Mouse (Mus musculus): ENCODE measurements around the gene Fut8. TPM values are rescaled to one million over a fixed set of nuclear protein-coding genes. Genes with fewer than 3 reads are reported as not detected.

The Fut8 gene
- polyA plus RNA-seq, 1 experiment from 2014 or later = 64.8 TPM

DNA sequence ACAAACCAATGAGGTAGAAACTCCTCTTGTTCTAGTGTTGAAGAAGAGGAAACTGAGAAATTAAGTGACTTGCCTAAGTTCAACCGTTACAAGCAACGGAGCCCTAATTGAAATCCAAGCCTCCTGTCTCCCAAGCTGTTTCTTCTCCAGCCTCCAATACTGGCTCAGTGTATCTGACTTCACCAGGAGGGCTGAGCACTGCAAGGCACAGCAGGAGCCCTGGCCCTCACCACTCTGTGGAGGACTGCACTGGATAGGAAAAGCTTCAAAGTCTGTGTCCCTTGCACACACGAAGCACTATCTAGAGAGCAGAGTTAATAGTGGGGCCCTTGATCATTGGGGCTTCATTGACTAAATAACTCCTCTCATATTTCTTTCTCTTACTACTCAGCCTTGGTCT is 246.8 kb downstream of the Fut8 start:
- 81% methylated on average over 3 of the region's 3 CpGs for WGBS
- H3K4me1 ChIP-seq = 0 out of 2 replicates have a peak, but pooled peaks cover 6% of the 10 kb centered on the region
- no peak overlapping the region for H3K4me3 ChIP-seq
- no peak for ATAC-seq (replicated peaks)
- H3K36me3 ChIP-seq (replicated peaks) = no peaks in the 10 kb centered on the region
- no peaks in the 10 kb centered on the region for H3K9me3 ChIP-seq
- H3K27me3 ChIP-seq (replicated peaks) = no peaks in the 10 kb centered on the region
- H3K27ac ChIP-seq = no peak overlapping the region
- no peak overlapping the region for H3K4me2 ChIP-seq
- no peak overlapping the region for H3K9ac ChIP-seq

DNA sequence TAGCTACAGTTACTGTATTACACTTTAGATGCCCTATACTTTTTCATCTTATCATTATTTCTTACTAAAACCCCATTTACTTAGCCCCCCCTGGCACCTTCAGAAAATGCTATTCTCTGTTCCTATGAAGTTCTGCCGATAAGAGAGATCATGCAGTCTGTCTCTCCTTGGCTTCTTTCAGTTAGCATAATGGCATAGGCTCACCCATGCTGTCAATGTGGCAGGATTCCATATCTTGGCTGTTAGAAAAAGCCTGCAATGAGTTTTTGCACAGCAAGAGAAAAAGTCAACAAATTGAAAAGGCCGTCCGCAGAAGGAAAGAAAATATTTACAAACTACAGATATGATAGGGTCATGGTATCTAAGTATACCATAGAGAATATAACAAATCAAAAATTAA is 253.6 kb downstream of the Fut8 start:
- Histone ChIP-seq H3K36me3 (replicated peaks) (no peaks in the 10 kb centered on the region), H3K9me3 (no peaks in the 10 kb centered on the region), H3K4me3 (no peak overlapping the region), H3K27me3 (replicated peaks) (no peaks in the 10 kb centered on the region), H3K27ac (no peak overlapping the region), H3K4me2 (no peak overlapping the region), H3K9ac (no peak overlapping the region), H3K4me1 (no peaks in the 10 kb centered on the region)
- 79% methylated on average over 3 of the region's 3 CpGs for WGBS
- no peak for ATAC-seq (replicated peaks)

DNA sequence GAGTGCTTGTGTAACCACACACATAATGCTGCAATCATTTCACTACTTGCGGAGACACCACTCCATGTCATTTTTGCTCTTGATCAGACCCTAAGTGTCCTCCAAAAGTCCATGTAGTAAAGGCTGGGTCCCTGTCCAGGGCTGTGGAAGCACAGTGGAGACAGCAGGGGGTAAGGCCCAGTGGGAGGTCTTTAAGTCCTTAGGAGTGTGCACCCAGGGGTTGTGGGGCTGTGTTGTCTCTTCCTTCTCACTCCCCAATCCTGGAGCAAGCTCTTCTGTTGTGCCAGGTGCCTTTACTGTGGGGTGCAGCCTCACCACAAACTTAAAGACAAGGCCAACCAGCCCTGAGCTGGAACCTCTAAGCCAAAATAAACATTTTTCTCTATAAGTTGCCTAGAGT is 257.9 kb downstream of the Fut8 start:
- 98% methylated on average over 1 of the region's 1 CpGs for WGBS
- H3K4me1 ChIP-seq = no peaks in the 10 kb centered on the region

DNA sequence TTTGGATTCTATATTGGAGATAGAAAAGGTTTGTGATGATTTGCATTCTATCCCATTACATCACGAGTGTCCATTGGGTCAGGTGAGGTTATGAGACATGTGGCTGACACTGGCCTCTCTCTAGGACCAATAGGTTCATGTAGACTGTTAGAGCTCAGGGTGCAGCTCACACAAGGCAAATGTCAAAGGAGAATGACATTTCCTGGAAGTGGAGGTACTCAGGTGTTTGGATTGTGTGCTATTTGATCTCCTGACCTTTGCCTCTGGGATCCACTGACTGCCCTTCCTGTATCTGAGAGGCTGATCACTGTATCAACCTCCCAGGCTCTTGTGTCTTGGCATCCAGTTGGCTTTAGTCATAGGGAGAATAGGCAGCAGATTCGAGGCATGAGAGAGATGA is 260.2 kb downstream of the Fut8 start:
- no peak overlapping the region for H3K9ac ChIP-seq
- H3K9me3 ChIP-seq = no peaks in the 10 kb centered on the region
- no peak overlapping the region for H3K4me3 ChIP-seq
- H3K27me3 ChIP-seq (replicated peaks) = no peaks in the 10 kb centered on the region
- H3K4me2 ChIP-seq = no peak overlapping the region
- ATAC-seq (replicated peaks) = no peak
- WGBS = 82% methylated on average over 2 of the region's 2 CpGs
- no peaks in the 10 kb centered on the region for H3K36me3 ChIP-seq (replicated peaks)
- H3K27ac ChIP-seq = no peak overlapping the region
- no peaks in the 10 kb centered on the region for H3K4me1 ChIP-seq

More for the DNA sequence above, 257.9 kb downstream of the Fut8 start:
- no peak for ATAC-seq (replicated peaks)
- Histone ChIP-seq H3K27me3 (replicated peaks) (no peaks in the 10 kb centered on the region), H3K9me3 (no peaks in the 10 kb centered on the region), H3K36me3 (replicated peaks) (no peaks in the 10 kb centered on the region), H3K4me2 (no peak overlapping the region), H3K9ac (no peak overlapping the region), H3K4me3 (no peak overlapping the region), H3K27ac (no peak overlapping the region)

DNA sequence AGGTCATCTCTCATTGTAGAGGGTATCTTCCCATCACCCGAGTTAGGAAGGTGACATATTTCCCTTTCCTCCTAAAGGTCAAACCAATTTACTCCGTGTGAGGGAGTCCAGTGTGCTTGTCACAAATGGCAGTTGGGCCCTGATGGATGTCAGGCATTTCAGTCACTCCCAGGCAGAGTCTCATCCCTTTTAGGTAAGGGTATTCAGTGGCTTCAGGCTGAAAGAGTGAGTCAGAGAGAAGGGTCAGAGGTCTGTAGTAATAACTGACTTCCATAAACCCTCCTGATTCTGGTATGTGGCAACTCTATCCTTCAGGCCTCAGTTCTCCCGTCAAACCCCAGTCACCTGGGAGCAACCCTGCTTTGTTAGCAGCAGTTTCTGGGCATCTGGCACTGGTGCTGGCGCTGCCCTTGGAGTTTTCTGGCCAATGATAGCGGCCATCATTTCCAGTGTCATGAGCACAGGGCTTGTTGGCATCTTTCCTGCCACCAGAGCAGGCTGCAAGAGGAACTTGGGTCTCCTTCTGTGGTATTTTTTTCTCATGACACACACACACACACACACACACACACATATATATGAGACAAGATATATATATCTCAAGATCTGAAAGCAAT is 262.6 kb downstream of the Fut8 start:
- H3K27ac ChIP-seq = no peak overlapping the region
- WGBS = 87% methylated on average over 5 of the region's 5 CpGs
- H3K4me3 ChIP-seq = no peak overlapping the region
- H3K4me2 ChIP-seq = no peak overlapping the region
- H3K36me3 ChIP-seq (replicated peaks) = no peaks in the 10 kb centered on the region
- ATAC-seq (replicated peaks) = no peak
- H3K27me3 ChIP-seq (replicated peaks) = no peaks in the 10 kb centered on the region
- H3K4me1 ChIP-seq = no peaks in the 10 kb centered on the region
- H3K9me3 ChIP-seq = no peaks in the 10 kb centered on the region
- no peak overlapping the region for H3K9ac ChIP-seq

DNA sequence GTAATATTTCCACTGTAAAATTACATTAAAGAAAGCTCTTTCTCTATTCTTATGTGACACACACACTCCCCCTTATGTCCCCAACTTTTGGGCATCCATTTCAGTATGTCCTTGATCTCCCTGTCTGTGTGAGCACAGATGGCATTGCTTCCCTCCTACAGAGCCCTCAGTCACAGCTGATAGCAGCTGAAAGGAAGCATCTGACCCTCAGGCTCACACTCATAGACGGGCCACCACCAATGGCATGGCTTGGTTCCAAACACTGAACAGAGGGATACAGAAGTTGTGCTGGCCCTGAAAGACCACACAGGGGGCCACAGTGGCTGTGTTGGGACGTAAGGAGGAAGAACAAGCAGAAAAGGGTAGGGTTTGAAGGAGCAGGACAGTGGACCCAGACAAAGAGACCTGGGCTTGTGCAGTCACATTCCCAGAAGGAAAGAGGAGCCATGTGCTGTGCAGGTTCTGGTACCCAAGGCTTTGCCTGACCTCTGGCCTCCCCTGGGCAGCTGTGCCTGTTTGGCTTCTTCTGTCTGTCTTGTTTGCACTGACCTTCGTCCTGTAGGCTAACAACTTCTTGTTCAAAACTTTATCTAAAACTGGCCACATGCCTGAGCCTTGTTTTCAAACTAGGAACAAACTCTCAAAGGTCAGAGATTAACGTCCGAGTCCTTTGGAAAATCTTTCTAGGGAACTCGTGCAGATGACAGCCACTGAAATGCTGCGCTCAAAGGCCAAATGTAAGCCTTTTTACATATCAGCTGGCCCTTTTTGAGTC is 263.7 kb downstream of the Fut8 start:
- Histone ChIP-seq H3K36me3 (replicated peaks) (no peaks in the 10 kb centered on the region), H3K27ac (no peak overlapping the region), H3K4me3 (no peak overlapping the region), H3K27me3 (replicated peaks) (no peaks in the 10 kb centered on the region), H3K9me3 (no peaks in the 10 kb centered on the region), H3K9ac (no peak overlapping the region), H3K4me1 (no peaks in the 10 kb centered on the region), H3K4me2 (no peak overlapping the region)
- no peak for ATAC-seq (replicated peaks)
- WGBS = 53% methylated on average over 7 of the region's 7 CpGs

DNA sequence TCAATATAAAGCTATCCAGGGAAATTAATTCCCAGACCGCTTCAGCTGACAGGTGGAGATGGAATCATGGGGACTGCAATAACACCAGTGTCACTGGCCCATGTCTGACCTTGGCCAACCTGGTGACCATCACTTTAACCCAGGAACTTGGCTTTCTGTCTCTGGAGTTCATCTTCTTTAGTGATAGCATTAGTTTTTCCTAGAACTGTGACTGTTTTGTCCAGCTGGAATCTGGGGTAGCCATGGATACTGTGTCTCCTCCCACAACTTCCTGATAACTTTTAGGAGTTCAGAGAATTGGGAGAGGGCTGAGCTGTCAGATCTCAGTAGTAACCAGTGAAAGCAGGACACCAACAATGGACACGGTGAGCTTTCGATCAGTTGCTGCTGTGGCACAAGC is 264.3 kb downstream of the Fut8 start:
- Histone ChIP-seq H3K4me2 (no peak overlapping the region), H3K4me1 (no peaks in the 10 kb centered on the region), H3K9ac (no peak overlapping the region), H3K27ac (no peak overlapping the region), H3K27me3 (replicated peaks) (no peaks in the 10 kb centered on the region), H3K36me3 (replicated peaks) (no peaks in the 10 kb centered on the region), H3K9me3 (no peaks in the 10 kb centered on the region), H3K4me3 (no peak overlapping the region)
- 79% methylated on average over 3 of the region's 3 CpGs for WGBS
- no peak for ATAC-seq (replicated peaks)

DNA sequence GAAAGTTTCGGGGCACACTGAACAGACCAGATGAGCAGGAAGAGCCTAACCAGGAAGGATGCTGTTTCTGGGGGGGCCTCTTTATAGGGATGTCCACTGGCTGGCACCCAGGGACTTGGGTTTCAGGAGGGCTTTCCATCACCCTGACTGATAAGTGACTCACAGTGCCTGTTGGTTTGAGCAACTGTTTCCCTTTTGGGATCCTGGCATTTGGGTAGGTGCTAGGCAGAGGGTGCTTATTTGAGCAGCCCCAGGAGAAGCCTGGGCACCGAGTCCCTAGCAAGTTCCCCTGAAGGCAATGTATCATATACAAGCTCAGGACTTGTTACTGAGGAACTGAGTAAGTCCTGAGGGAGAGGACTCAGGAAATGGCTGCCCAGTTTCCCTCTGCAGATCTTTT is 267.5 kb downstream of the Fut8 start:
- Histone ChIP-seq H3K27me3 (replicated peaks) (no peaks in the 10 kb centered on the region), H3K9ac (no peak overlapping the region), H3K4me1 (no peaks in the 10 kb centered on the region), H3K36me3 (replicated peaks) (no peaks in the 10 kb centered on the region), H3K4me3 (no peak overlapping the region), H3K4me2 (no peak overlapping the region), H3K27ac (no peak overlapping the region), H3K9me3 (no peaks in the 10 kb centered on the region)
- no peak for ATAC-seq (replicated peaks)
- WGBS = 91% methylated on average over 2 of the region's 2 CpGs

DNA sequence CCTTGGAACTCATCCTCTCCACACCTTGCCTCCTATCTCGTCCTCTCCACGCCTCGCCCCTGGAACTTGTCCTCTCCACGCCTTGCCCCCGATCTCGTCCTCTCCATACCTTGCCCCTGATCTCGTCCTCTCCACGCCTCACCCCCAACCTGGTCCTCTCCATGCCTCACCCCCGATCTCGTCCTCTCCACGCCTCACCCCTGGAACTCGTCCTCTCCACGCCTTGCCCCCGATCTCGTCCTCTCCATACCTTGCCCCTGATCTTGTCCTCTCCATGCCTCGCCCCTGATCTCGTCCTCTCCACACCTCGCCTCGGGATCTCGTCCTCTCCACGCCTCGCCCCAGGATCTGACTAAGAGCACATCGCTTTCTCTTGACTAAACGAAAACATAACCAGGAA is 269.8 kb downstream of the Fut8 start:
- H3K4me3 ChIP-seq = no peak overlapping the region
- H3K36me3 ChIP-seq (replicated peaks) = no peaks in the 10 kb centered on the region
- ATAC-seq (replicated peaks) = no peak
- no peaks in the 10 kb centered on the region for H3K9me3 ChIP-seq
- no peak overlapping the region for H3K9ac ChIP-seq
- H3K27me3 ChIP-seq (replicated peaks) = no peaks in the 10 kb centered on the region
- no peak overlapping the region for H3K4me2 ChIP-seq
- WGBS = 93% methylated on average over 24 of the region's 24 CpGs
- H3K4me1 ChIP-seq = no peaks in the 10 kb centered on the region
- no peak overlapping the region for H3K27ac ChIP-seq

DNA sequence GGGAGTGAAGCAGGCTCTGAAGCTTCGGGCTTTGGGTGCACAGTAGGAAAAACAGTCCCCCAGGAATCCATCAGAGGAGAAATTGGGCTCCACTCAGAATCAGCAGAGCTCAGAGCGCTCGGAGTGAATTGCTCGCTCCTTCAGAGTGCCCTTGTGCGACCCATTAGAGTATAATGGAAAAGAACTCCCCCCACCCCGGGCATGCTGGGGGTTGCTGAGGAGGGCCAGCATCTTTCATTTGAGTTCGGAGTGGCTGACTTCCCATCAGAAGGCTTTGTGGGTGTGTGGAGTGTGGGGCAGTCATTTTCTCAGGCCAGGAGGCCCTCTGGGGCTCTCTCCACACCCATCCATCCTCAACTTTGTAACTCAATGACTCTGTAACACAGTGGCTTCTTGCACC is 272.8 kb downstream of the Fut8 start:
- no peak for ATAC-seq (replicated peaks)
- Histone ChIP-seq H3K9ac (no peak overlapping the region), H3K36me3 (replicated peaks) (no peaks in the 10 kb centered on the region), H3K9me3 (no peaks in the 10 kb centered on the region), H3K27me3 (replicated peaks) (no peaks in the 10 kb centered on the region), H3K27ac (no peak overlapping the region), H3K4me2 (no peak overlapping the region), H3K4me3 (no peak overlapping the region), H3K4me1 (no peaks in the 10 kb centered on the region)
- 81% methylated on average over 7 of the region's 7 CpGs for WGBS

DNA sequence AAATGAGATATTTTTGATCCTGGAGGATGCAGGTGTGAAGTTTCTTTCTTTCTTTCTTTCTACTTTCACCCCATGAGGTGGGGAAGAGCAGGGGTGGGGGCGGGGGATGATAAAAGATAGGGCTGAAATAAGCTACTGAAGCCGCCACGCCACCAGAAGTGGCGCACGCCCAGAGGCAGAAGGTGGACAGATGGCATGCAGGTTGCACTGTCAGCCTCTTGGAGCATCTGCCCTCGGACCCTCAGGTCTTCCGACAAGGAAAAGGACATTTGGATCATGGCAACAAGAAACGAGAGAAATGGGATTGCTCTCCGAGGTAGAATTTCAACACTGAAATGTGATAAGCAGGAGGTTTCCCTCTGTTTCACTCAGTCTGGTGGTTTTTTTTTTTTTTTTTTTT is 273.3 kb downstream of the Fut8 start:
- no peaks in the 10 kb centered on the region for H3K27me3 ChIP-seq (replicated peaks)
- ATAC-seq (replicated peaks) = no peak
- no peak overlapping the region for H3K4me3 ChIP-seq
- no peaks in the 10 kb centered on the region for H3K4me1 ChIP-seq
- WGBS = 79% methylated on average over 9 of the region's 9 CpGs
- no peaks in the 10 kb centered on the region for H3K9me3 ChIP-seq
- no peak overlapping the region for H3K27ac ChIP-seq
- H3K36me3 ChIP-seq (replicated peaks) = no peaks in the 10 kb centered on the region
- no peak overlapping the region for H3K9ac ChIP-seq
- H3K4me2 ChIP-seq = no peak overlapping the region

DNA sequence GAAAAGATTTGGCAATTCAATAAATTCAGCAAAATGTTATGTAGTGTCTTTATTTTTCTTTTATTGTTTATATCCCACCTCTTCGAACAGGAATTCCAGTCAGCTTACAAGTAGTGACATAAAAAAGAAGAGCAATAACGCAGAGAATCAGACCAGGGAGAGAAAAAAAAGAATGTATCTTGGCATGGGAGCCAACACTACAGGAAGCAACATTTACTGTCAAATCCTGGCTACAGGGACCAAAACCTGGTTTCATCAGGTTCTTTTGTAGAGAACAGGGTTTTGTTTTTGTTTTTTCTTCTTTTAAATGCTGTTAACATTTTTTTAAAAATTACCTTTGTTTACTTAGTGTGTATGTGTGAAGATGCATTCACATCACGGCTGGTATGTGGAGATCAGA is 273.7 kb downstream of the Fut8 start:
- 84% methylated on average over 3 of the region's 3 CpGs for WGBS
- H3K9me3 ChIP-seq = no peaks in the 10 kb centered on the region
- no peak for ATAC-seq (replicated peaks)

DNA sequence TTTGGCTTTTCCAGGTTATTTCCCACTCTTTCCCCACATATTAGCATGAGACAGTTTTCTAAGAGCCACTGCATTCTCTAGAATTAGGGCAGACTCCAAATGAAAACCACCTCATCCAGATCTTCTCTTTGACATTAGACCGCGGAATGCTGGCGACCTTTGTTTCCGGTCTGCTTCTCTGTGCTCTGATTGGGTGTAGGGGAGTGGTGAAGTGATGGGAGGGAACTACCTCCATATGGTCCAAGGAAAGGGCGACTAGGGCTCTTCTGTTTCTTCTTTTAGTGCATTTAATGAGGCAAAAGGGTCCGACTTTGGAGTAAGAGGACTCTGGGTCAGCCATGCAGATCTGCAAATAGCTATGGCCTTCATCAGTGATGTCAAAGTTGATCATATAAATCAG is 278.9 kb downstream of the Fut8 start:
- 86% methylated on average over 6 of the region's 6 CpGs for WGBS
- H3K9ac ChIP-seq = no peak overlapping the region
- H3K4me2 ChIP-seq = no peak overlapping the region
- no peak for ATAC-seq (replicated peaks)
- H3K4me1 ChIP-seq = no peaks in the 10 kb centered on the region
- no peaks in the 10 kb centered on the region for H3K27me3 ChIP-seq (replicated peaks)
- no peak overlapping the region for H3K4me3 ChIP-seq
- H3K36me3 ChIP-seq (replicated peaks) = no peaks in the 10 kb centered on the region
- no peak overlapping the region for H3K27ac ChIP-seq
- H3K9me3 ChIP-seq = no peaks in the 10 kb centered on the region

More for the DNA sequence above, 273.7 kb downstream of the Fut8 start:
- Histone ChIP-seq H3K27me3 (replicated peaks) (no peaks in the 10 kb centered on the region), H3K9ac (no peak overlapping the region), H3K27ac (no peak overlapping the region), H3K4me3 (no peak overlapping the region), H3K4me2 (no peak overlapping the region), H3K36me3 (replicated peaks) (no peaks in the 10 kb centered on the region), H3K4me1 (no peaks in the 10 kb centered on the region)
